In genomic region chr2:153015804-153016203, GRCm38 (mm10) we compare ENCODE assay signal across 10 mouse cellular contexts. TPM values are rescaled to one million over a fixed set of nuclear protein-coding genes. Genes with fewer than 3 reads are reported as not detected.
DNase-seq lines count a peak whose midpoint lies in the region; ATAC-seq and TF ChIP-seq lines count a peak whose summit lies in the region.
"Had no signal": no experiment of that assay in that cellular context is flagged by ENCODE, and none has a peak within 500 bp of the region (broad histone marks: within the 10 kb centered on the region; RNA-seq: fewer than 3 reads in every experiment).

No protein-coding gene starts in this region.

- no peak overlapping the region for H3K9ac ChIP-seq in liver, embryonic 13.5 days
- no peak overlapping the region for H3K9ac ChIP-seq in liver, postnatal 0 days (replicated peaks)
- no peak overlapping the region for H3K9ac ChIP-seq in embryonic facial prominence, embryonic 13.5 days
- no peak overlapping the region for H3K9ac ChIP-seq in limb, embryonic 15.5 days

- H3K36me3 ChIP-seq in liver, embryonic 13.5 days, result peaks cover 28% of the 10 kb centered on the region
- peaks cover 12% of the 10 kb centered on the region; the same call in 1 of the 2 replicates for H3K36me3 ChIP-seq in liver, postnatal 0 days (replicated peaks; ENCODE audit: insufficient read depth, low read length)
- H3K36me3 ChIP-seq in embryonic facial prominence, embryonic 13.5 days, result peaks cover 23% of the 10 kb centered on the region
- peaks cover 26% of the 10 kb centered on the region for H3K36me3 ChIP-seq in limb, embryonic 15.5 days

- no peak for TF ChIP-seq CTCF in liver, postnatal 0 days (IDR thresholded peaks at IDR 0.05; ENCODE audit: low read depth)

- no peak for TF ChIP-seq EP300 in liver, postnatal 0 days (IDR thresholded peaks at IDR 0.05; ENCODE audit: low read depth)

- no peak for ATAC-seq in liver, embryonic 13.5 days (ENCODE audit: low read depth)
- ATAC-seq in liver, postnatal 0 days, result no peak
- ATAC-seq in embryonic facial prominence, embryonic 13.5 days (ENCODE audit: insufficient number of reproducible peaks, insufficient read depth, low FRiP score, low TSS enrichment, low read depth), result no peak
- ATAC-seq in limb, embryonic 15.5 days (ENCODE audit: insufficient number of reproducible peaks, low FRiP score, low TSS enrichment, low read depth), result no peak
- ATAC-seq in erythroid progenitor cell, adult 5-6 weeks (replicated peaks; ENCODE audit: low FRiP score, poor library complexity, severe bottlenecking), result no peak

- intact Hi-C loops in gastrocnemius, postnatal 36 days (cut with DNase I), result no loop called here

- no peaks in the 10 kb centered on the region for H3K9me3 ChIP-seq in liver, embryonic 13.5 days (replicated peaks)
- H3K9me3 ChIP-seq in liver, postnatal 0 days (ENCODE audit: low read length), result no peaks in the 10 kb centered on the region
- H3K9me3 ChIP-seq in embryonic facial prominence, embryonic 13.5 days, result no peaks in the 10 kb centered on the region
- no peaks in the 10 kb centered on the region for H3K9me3 ChIP-seq in limb, embryonic 15.5 days

- H3K4me1 ChIP-seq in liver, embryonic 13.5 days (replicated peaks), result peaks cover 12% of the 10 kb centered on the region
- H3K4me1 ChIP-seq in liver, postnatal 0 days (ENCODE audit: insufficient read depth), result peaks cover 11% of the 10 kb centered on the region
- peaks cover 10% of the 10 kb centered on the region for H3K4me1 ChIP-seq in embryonic facial prominence, embryonic 13.5 days
- peaks cover 14% of the 10 kb centered on the region for H3K4me1 ChIP-seq in limb, embryonic 15.5 days

- peak overlapping the region; percentile 89; the same call in 1 of the 2 replicates for H3K4me2 ChIP-seq in liver, embryonic 13.5 days
- H3K4me2 ChIP-seq in liver, postnatal 0 days (ENCODE audit: low read depth, low read length), result no peak overlapping the region
- peak overlapping the region; percentile 89 for H3K4me2 ChIP-seq in embryonic facial prominence, embryonic 13.5 days
- no peak overlapping the region for H3K4me2 ChIP-seq in limb, embryonic 15.5 days

- no peak for DNase-seq in liver, embryonic 13.5 days
- DNase-seq in liver, postnatal 0 days, result no peak
- peak; percentile 62 to 67 for DNase-seq in cerebellum, adult 18-20 months
- no peak for DNase-seq in layer of hippocampus, adult 11-12 months (ENCODE audit: low spot score)
- DNase-seq in gastrocnemius, postnatal 36 days, result no peak

- no peak overlapping the region for H3K27ac ChIP-seq in liver, embryonic 13.5 days
- H3K27ac ChIP-seq in liver, postnatal 0 days (ENCODE audit: low read depth), result no peak overlapping the region
- H3K27ac ChIP-seq in embryonic facial prominence, embryonic 13.5 days, result no peak overlapping the region
- H3K27ac ChIP-seq in limb, embryonic 15.5 days, result no peak overlapping the region

- H3K27me3 ChIP-seq in liver, embryonic 13.5 days, result peaks cover 18% of the 10 kb centered on the region
- H3K27me3 ChIP-seq in liver, postnatal 0 days (ENCODE audit: insufficient read depth, low read length), result 0 out of 2 replicates have a peak, but pooled peaks cover 5% of the 10 kb centered on the region
- 0 out of 2 replicates have a peak, but pooled peaks cover 4% of the 10 kb centered on the region for H3K27me3 ChIP-seq in embryonic facial prominence, embryonic 13.5 days
- H3K27me3 ChIP-seq in limb, embryonic 15.5 days, result peaks cover 14% of the 10 kb centered on the region; the same call in 1 of the 2 replicates

- H3K4me3 ChIP-seq in liver, embryonic 13.5 days (replicated peaks), result no peak overlapping the region
- no peak overlapping the region for H3K4me3 ChIP-seq in liver, postnatal 0 days (ENCODE audit: low read depth, low read length)
- H3K4me3 ChIP-seq in embryonic facial prominence, embryonic 13.5 days, result peak overlapping the region; percentile 85; the same call in 1 of the 2 replicates
- peak overlapping the region; percentile 94 for H3K4me3 ChIP-seq in limb, embryonic 15.5 days

- WGBS in liver, embryonic 13.5 days (ENCODE audit: insufficient replicate concordance), result 50% methylated on average over 8 of the region's 8 CpGs
- WGBS in liver, postnatal 0 days (ENCODE audit: insufficient replicate concordance), result 47% methylated on average over 8 of the region's 8 CpGs
- WGBS in embryonic facial prominence, embryonic 13.5 days, result 52% methylated on average over 8 of the region's 8 CpGs
- 42% methylated on average over 8 of the region's 8 CpGs for WGBS in limb, embryonic 15.5 days

RNA-seq across cellular contexts. Expression of gene Pdrg1, which starts 0.6 kb away (rescaled TPM):
- 48.9 and 49.2 TPM in 2 replicates for polyA plus RNA-seq in liver, embryonic 13.5 days (2015; fragmentation: Nextera tagmentation; extraction: Ambion mirVana)
- 26.0 and 26.2 TPM in 2 replicates for polyA plus RNA-seq in liver, postnatal 0 days (2015; fragmentation: Nextera tagmentation; extraction: Ambion mirVana)
- 120 and 136 TPM in 2 replicates for polyA plus RNA-seq in embryonic facial prominence, embryonic 13.5 days (2015; fragmentation: Nextera tagmentation; extraction: Ambion mirVana)
- 144 and 152 TPM in 2 replicates for polyA plus RNA-seq in limb, embryonic 15.5 days (2015; fragmentation: Nextera tagmentation; extraction: Ambion mirVana)
- total RNA-seq in gastrocnemius, postnatal 36 days (2021), result 10 to 100 TPM; 69.5 to 74.1 TPM
- total RNA-seq in erythroid progenitor cell, adult 5-6 weeks (2015; ENCODE audit: low replicate concordance), result 8.8 and 13.3 TPM in 2 replicates
- 4.2 and 31.2 TPM in 2 replicates for total RNA-seq in erythroid progenitor cell, adult 5-6 weeks (2017; ENCODE audit: low replicate concordance)

RNA-seq across cellular contexts. Expression of gene Xkr7, which starts 15.8 kb away (rescaled TPM):
- polyA plus RNA-seq in liver, embryonic 13.5 days (2015; fragmentation: Nextera tagmentation; extraction: Ambion mirVana), result not detected in 2 replicates
- polyA plus RNA-seq in liver, postnatal 0 days (2015; fragmentation: Nextera tagmentation; extraction: Ambion mirVana), result not detected in 2 replicates
- 0.12 TPM in 1 of 2 replicates, not detected in the other for polyA plus RNA-seq in embryonic facial prominence, embryonic 13.5 days (2015; fragmentation: Nextera tagmentation; extraction: Ambion mirVana)
- polyA plus RNA-seq in limb, embryonic 15.5 days (2015; fragmentation: Nextera tagmentation; extraction: Ambion mirVana), result not detected in 2 replicates
- not detected for total RNA-seq in gastrocnemius, postnatal 36 days (2021)
- total RNA-seq in erythroid progenitor cell, adult 5-6 weeks (2015; ENCODE audit: low replicate concordance), result not detected in 2 replicates
- not detected in 2 replicates for total RNA-seq in erythroid progenitor cell, adult 5-6 weeks (2017; ENCODE audit: low replicate concordance)
- polyA plus RNA-seq: Patski had no signal

RNA-seq across cellular contexts. Expression of gene Ccm2l, which starts 50.0 kb away (rescaled TPM):
- 0.83 and 0.92 TPM in 2 replicates for polyA plus RNA-seq in liver, embryonic 13.5 days (2015; fragmentation: Nextera tagmentation; extraction: Ambion mirVana)
- 0.89 and 1.1 TPM in 2 replicates for polyA plus RNA-seq in liver, postnatal 0 days (2015; fragmentation: Nextera tagmentation; extraction: Ambion mirVana)
- 1.7 and 2.0 TPM in 2 replicates for polyA plus RNA-seq in embryonic facial prominence, embryonic 13.5 days (2015; fragmentation: Nextera tagmentation; extraction: Ambion mirVana)
- polyA plus RNA-seq in limb, embryonic 15.5 days (2015; fragmentation: Nextera tagmentation; extraction: Ambion mirVana), result 1.8 and 2.3 TPM in 2 replicates
- total RNA-seq in gastrocnemius, postnatal 36 days (2021), result 1 to 10 TPM; 4.3 to 4.5 TPM
- total RNA-seq in erythroid progenitor cell, adult 5-6 weeks (2015; ENCODE audit: low replicate concordance), result 0.72 TPM in 1 of 2 replicates, not detected in the other
- not detected in 2 replicates for total RNA-seq in erythroid progenitor cell, adult 5-6 weeks (2017; ENCODE audit: low replicate concordance)
- polyA plus RNA-seq: Patski had no signal

RNA-seq across cellular contexts. Expression of gene Ttll9, which starts 53.5 kb away (rescaled TPM):
- polyA plus RNA-seq in liver, embryonic 13.5 days (2015; fragmentation: Nextera tagmentation; extraction: Ambion mirVana), result 0.15 and 0.35 TPM in 2 replicates
- polyA plus RNA-seq in liver, postnatal 0 days (2015; fragmentation: Nextera tagmentation; extraction: Ambion mirVana), result 0.18 and 0.31 TPM in 2 replicates
- polyA plus RNA-seq in embryonic facial prominence, embryonic 13.5 days (2015; fragmentation: Nextera tagmentation; extraction: Ambion mirVana), result 0.36 and 0.42 TPM in 2 replicates
- polyA plus RNA-seq in limb, embryonic 15.5 days (2015; fragmentation: Nextera tagmentation; extraction: Ambion mirVana), result 0.15 and 0.52 TPM in 2 replicates
- total RNA-seq in gastrocnemius, postnatal 36 days (2021), result not detected
- total RNA-seq in erythroid progenitor cell, adult 5-6 weeks (2015; ENCODE audit: low replicate concordance), result not detected in 2 replicates
- total RNA-seq in erythroid progenitor cell, adult 5-6 weeks (2017; ENCODE audit: low replicate concordance), result not detected in 2 replicates
- total RNA-seq: gastrocnemius, postnatal 25 days had no signal

Comparison
In these comparisons a context has a peak if more than half of its experiments do, and no peak if none do; other contexts are left out.
1. H3K4me2 ChIP-seq: peak in liver, embryonic 13.5 days (single experiment) and embryonic facial prominence, embryonic 13.5 days (single experiment); none in liver, postnatal 0 days (single experiment) and limb, embryonic 15.5 days (single experiment).
2. DNase-seq: peak in cerebellum, adult 18-20 months (2 of 2); none in liver, embryonic 13.5 days (single experiment), liver, postnatal 0 days (single experiment), layer of hippocampus, adult 11-12 months (single experiment) and gastrocnemius, postnatal 36 days (0 of 2).
3. H3K4me3 ChIP-seq: peak in embryonic facial prominence, embryonic 13.5 days (single experiment) and limb, embryonic 15.5 days (single experiment); none in liver, embryonic 13.5 days (single experiment) and liver, postnatal 0 days (single experiment).